Mouse (Mus musculus): Measurements from ENCODE around the gene Gm14862. TPM values are rescaled to one million over a fixed set of nuclear protein-coding genes. Genes with fewer than 3 reads are reported as not detected.
A peak's percentile ranks its signal among the peaks of the same experiment; 100 is the strongest.
"Not testable (repeated sequence)": the region's sequence is repeated elsewhere in the genome, so short reads cannot be mapped to it uniquely, and the experiment has no call there.

Gene Gm14862
- total RNA-seq (2014; fragmentation: Nextera tagmentation), result not detected in 2 replicates
- total RNA-seq (2017), result not detected in 2 replicates

GRCm38 (mm10) chrX:9256766-9257165, at the start of gene Gm14862:
Gene Gm14862, minus strand, starts transcription at chrX:9256899.
- no peak for ATAC-seq (replicated peaks; ENCODE audit: poor library complexity, severe bottlenecking)

GRCm38 (mm10) chrX:9303455-9303854, 46.8 kb upstream of the Gm14862 start:
- no peak for ATAC-seq (replicated peaks; ENCODE audit: poor library complexity, severe bottlenecking)

- no peak; the same call in 1 of the 2 replicates for ATAC-seq (replicated peaks; ENCODE audit: poor library complexity, severe bottlenecking)
Measured at GRCm38 (mm10) chrX:9302791-9303190, 46.1 kb upstream of the Gm14862 start.

GRCm38 (mm10) chrX:9298413-9298864, 41.7 kb upstream of the Gm14862 start:
- no peak for ATAC-seq (replicated peaks; ENCODE audit: poor library complexity, severe bottlenecking)

- ATAC-seq (replicated peaks; ENCODE audit: poor library complexity, severe bottlenecking), result not testable (repeated sequence)
Measured at GRCm38 (mm10) chrX:9293140-9293829, 36.6 kb upstream of the Gm14862 start.

GRCm38 (mm10) chrX:9283464-9283863, 26.8 kb upstream of the Gm14862 start, which contains the start of gene H2al1m:
Gene H2al1m, plus strand, starts transcription at chrX:9283764.
- ATAC-seq (replicated peaks; ENCODE audit: poor library complexity, severe bottlenecking), result not testable (repeated sequence)

GRCm38 (mm10) chrX:9274321-9274720, 17.6 kb upstream of the Gm14862 start:
- ATAC-seq (replicated peaks; ENCODE audit: poor library complexity, severe bottlenecking), result no peak

GRCm38 (mm10) chrX:9273377-9274002, 16.8 kb upstream of the Gm14862 start:
- no peak for ATAC-seq (replicated peaks; ENCODE audit: poor library complexity, severe bottlenecking)

- ATAC-seq (replicated peaks; ENCODE audit: poor library complexity, severe bottlenecking), result peak; percentile 87
Measured at GRCm38 (mm10) chrX:9272460-9273361, 16.0 kb upstream of the Gm14862 start, which contains the start of gene Xk. Gene Xk, plus strand, starts transcription at chrX:9272756.

GRCm38 (mm10) chrX:9271947-9272459, 15.3 kb upstream of the Gm14862 start:
- no peak for ATAC-seq (replicated peaks; ENCODE audit: poor library complexity, severe bottlenecking)

GRCm38 (mm10) chrX:9271112-9271511, 14.4 kb upstream of the Gm14862 start:
- no peak for ATAC-seq (replicated peaks; ENCODE audit: poor library complexity, severe bottlenecking)

GRCm38 (mm10) chrX:9259267-9259666, 2.6 kb upstream of the Gm14862 start:
- ATAC-seq (replicated peaks; ENCODE audit: poor library complexity, severe bottlenecking), result no peak

GRCm38 (mm10) chrX:9257831-9258230, 1.1 kb upstream of the Gm14862 start:
- no peak for ATAC-seq (replicated peaks; ENCODE audit: poor library complexity, severe bottlenecking)

- ATAC-seq (replicated peaks; ENCODE audit: poor library complexity, severe bottlenecking), result no peak
Measured at GRCm38 (mm10) chrX:9254901-9255300, 1.8 kb downstream of the Gm14862 start.

GRCm38 (mm10) chrX:9253990-9254389, 2.7 kb downstream of the Gm14862 start:
- ATAC-seq (replicated peaks; ENCODE audit: poor library complexity, severe bottlenecking), result peak; percentile 12; the same call in 1 of the 2 replicates

GRCm38 (mm10) chrX:9248911-9249310, 7.8 kb downstream of the Gm14862 start:
- ATAC-seq (replicated peaks; ENCODE audit: poor library complexity, severe bottlenecking), result no peak

- ATAC-seq (replicated peaks; ENCODE audit: poor library complexity, severe bottlenecking), result peak; percentile 55; the same call in 1 of the 2 replicates
Measured at GRCm38 (mm10) chrX:9244603-9245336, 11.9 kb downstream of the Gm14862 start.

GRCm38 (mm10) chrX:9243381-9243864, 13.3 kb downstream of the Gm14862 start:
- no peak for ATAC-seq (replicated peaks; ENCODE audit: poor library complexity, severe bottlenecking)
